Mouse (Mus musculus): ENCODE measurements around the gene Acrbp. TPM values are rescaled to one million over a fixed set of nuclear protein-coding genes. Genes with fewer than 3 reads are reported as not detected.

The Acrbp gene
- total RNA-seq, 4 experiments from 2014 or later = 12.8 to 20.9 (median 15.6) TPM

- no peak for DNase-seq (ENCODE audit: low spot score in 2 of 2)
These were observed 50.0 kb downstream of the Acrbp start for GRCm38 (mm10) chr6:125099421-125099971.

- no peak for DNase-seq (ENCODE audit: low spot score in 2 of 2)
These were observed 52.0 kb downstream of the Acrbp start for GRCm38 (mm10) chr6:125101444-125101843.

GRCm38 (mm10) chr6:125104223-125104622 lies 54.7 kb downstream of the Acrbp start:
- DNase-seq (ENCODE audit: low spot score in 2 of 2) = no peak

- DNase-seq (ENCODE audit: low spot score in 2 of 2) = no peak
These were observed 58.2 kb downstream of the Acrbp start for GRCm38 (mm10) chr6:125107705-125108104.

GRCm38 (mm10) chr6:125109371-125109770 lies 59.9 kb downstream of the Acrbp start:
- no peak for DNase-seq (ENCODE audit: low spot score in 2 of 2)

GRCm38 (mm10) chr6:125110927-125111326 lies 61.4 kb downstream of the Acrbp start:
- no peak for DNase-seq (ENCODE audit: low spot score in 2 of 2)

- DNase-seq (ENCODE audit: low spot score in 2 of 2) = no peak
These were observed 63.1 kb downstream of the Acrbp start for GRCm38 (mm10) chr6:125112553-125112952.

Small RNA genes lying within 50 kb of the gene (microRNA-seq; reads per million reads assigned to microRNA genes)
- 1.3 to 2.5 reads per million in 2 experiments for gene Mir7045

Other genes with a start within 250 kb of the Acrbp start
- 1 to 10 TPM; 3.1 to 7.0 (median 6.0) TPM for gene Spsb2, start 241.0 kb upstream of the Acrbp start, total RNA-seq (2022)
- gene Tpi1, start 235.4 kb upstream of the Acrbp start, total RNA-seq (2022) = 100 to 1,000 TPM; 782 to 819 (median 789) TPM
- gene Usp5, start 220.2 kb upstream of the Acrbp start, total RNA-seq (2022) = 100 to 1,000 TPM; 181 to 196 (median 186) TPM
- gene Cdca3, start 220.1 kb upstream of the Acrbp start, total RNA-seq (2022) = 1 to 10 TPM in 2 of 4 experiments, under 1 TPM in 2; 0.61 to 1.0 (median 0.95) TPM
- under 1 TPM in 2 of 4 experiments, not detected in 2; 0.36 to 0.96 TPM for gene Gnb3, start 209.4 kb upstream of the Acrbp start, total RNA-seq (2022)
- 10 to 100 TPM; 32.2 to 51.8 (median 36.4) TPM for gene P3h3, start 191.9 kb upstream of the Acrbp start, total RNA-seq (2022)
- gene Gpr162, start 185.7 kb upstream of the Acrbp start, total RNA-seq (2022) = 100 to 1,000 TPM; 171 to 204 (median 183) TPM
- under 1 TPM in 2 of 4 experiments, not detected in 2; 0.12 to 0.38 TPM for gene Cd4, start 161.5 kb upstream of the Acrbp start, total RNA-seq (2022)
- gene Lag3, start 138.0 kb upstream of the Acrbp start, total RNA-seq (2022) = 10 to 100 TPM in 2 of 4 experiments, 1 to 10 TPM in 2; 1.6 to 15.6 (median 8.5) TPM
- 100 to 1,000 TPM; 881 to 936 (median 911) TPM for gene Ptms, start 129.6 kb upstream of the Acrbp start, total RNA-seq (2022)
- 100 to 1,000 TPM; 564 to 596 (median 590) TPM for gene Mlf2, start 118.3 kb upstream of the Acrbp start, total RNA-seq (2022)
- gene Cops7a, start 84.2 kb upstream of the Acrbp start, total RNA-seq (2022) = 100 to 1,000 TPM; 129 to 152 (median 145) TPM
- 100 to 1,000 TPM; 115 to 179 (median 146) TPM for gene Pianp, start 53.0 kb upstream of the Acrbp start, total RNA-seq (2022)
- 10 to 100 TPM; 44.6 to 54.5 (median 50.6) TPM for gene Zfp384, start 40.5 kb upstream of the Acrbp start, total RNA-seq (2022)
- 10 to 100 TPM; 50.1 to 63.5 (median 55.4) TPM for gene Ing4, start 9.9 kb upstream of the Acrbp start, total RNA-seq (2022)
- gene Lpar5, start 18.2 kb downstream of the Acrbp start, total RNA-seq (2022) = 1 to 10 TPM in 3 of 4 experiments, under 1 TPM in 1; 0.23 to 3.9 (median 1.9) TPM
- 100 to 1,000 TPM; 159 to 187 (median 175) TPM for gene Chd4, start 46.3 kb downstream of the Acrbp start, total RNA-seq (2022)
- 10 to 100 TPM; 33.0 to 33.9 (median 33.5) TPM for gene Nop2, start 82.2 kb downstream of the Acrbp start, total RNA-seq (2022)
- 10 to 100 TPM; 67.2 to 78.4 (median 74.4) TPM for gene Iffo1, start 95.6 kb downstream of the Acrbp start, total RNA-seq (2022)
- 1,000 to 10,000 TPM; 2,500 to 2,996 (median 2,728) TPM for gene Gapdh, start 116.8 kb downstream of the Acrbp start, total RNA-seq (2022)
- 10 to 100 TPM; 21.7 to 33.4 (median 23.7) TPM for gene Ncapd2, start 142.0 kb downstream of the Acrbp start, total RNA-seq (2022)
- gene Mrpl51, start 142.1 kb downstream of the Acrbp start, total RNA-seq (2022) = 10 to 100 TPM; 63.7 to 67.8 (median 64.6) TPM
- gene Vamp1, start 165.9 kb downstream of the Acrbp start, total RNA-seq (2022) = 100 to 1,000 TPM in 1 of 4 experiments, 10 to 100 TPM in 3; 80.8 to 101 (median 90.5) TPM
- 1 to 10 TPM; 4.0 to 6.8 (median 5.0) TPM for gene Tapbpl, start 182.2 kb downstream of the Acrbp start, total RNA-seq (2022)
- gene Cd27, start 187.3 kb downstream of the Acrbp start, total RNA-seq (2022) = not detected
- under 1 TPM in 2 of 4 experiments, not detected in 2; 0.20 to 0.31 TPM for gene Tuba3a, start 236.4 kb downstream of the Acrbp start, total RNA-seq (2022)